Mouse (Mus musculus) G1E (cell line): ENCODE data around the gene Pnpla1. TPM values are rescaled to one million over a fixed set of nuclear protein-coding genes. Genes with fewer than 3 reads are reported as not detected.

Experiments
- ATAC-seq: 2 replicates; pipeline ENCODE4 v1.8.0; 2016; ENCODE audit warnings: mild to moderate bottlenecking; ENCODE audit not compliant: insufficient number of reproducible peaks, poor library complexity, low FRiP score, severe bottlenecking; ENCODE audit errors: extremely low read depth
- DNase-seq: peaks from one replicate; pipeline ENCODE4 v3.0.0; 2012; ENCODE audit warnings: low spot score
- H3K27me3 ChIP-seq: 2 replicates; pipeline ENCODE4 v1.6.1; 2012; ENCODE audit warnings: mild to moderate bottlenecking, low read length, inconsistent platforms; ENCODE audit not compliant: insufficient read depth
- H3K36me3 ChIP-seq: replicated peaks from 2 replicates; pipeline ENCODE3; 2012; ENCODE audit warnings: mild to moderate bottlenecking, inconsistent platforms
- H3K4me1 ChIP-seq: 2 replicates; pipeline ENCODE4 v1.6.1; 2012; ENCODE audit warnings: low read depth, low read length, inconsistent platforms, mixed read lengths; ENCODE audit not compliant: insufficient read depth
- H3K4me3 ChIP-seq: 2 replicates; pipeline ENCODE4 v1.5.1; 2012; ENCODE audit warnings: low read depth, mild to moderate bottlenecking, inconsistent platforms, low read length, moderate library complexity, mixed read lengths
- H3K9me3 ChIP-seq: replicated peaks from 2 replicates; pipeline ENCODE4 v1.6.1; 2012; ENCODE audit warnings: inconsistent platforms
- CTCF ChIP-seq: IDR thresholded peaks from 2 replicates; pipeline ENCODE4 v1.5.1; 2012; ENCODE audit warnings: low read depth, low read length, inconsistent platforms, mixed read lengths
- GATA1 ChIP-seq: IDR thresholded peaks from 2 replicates; pipeline ENCODE4 v1.6.1; 2012; ENCODE audit warnings: borderline replicate concordance, low read length, inconsistent platforms, mixed read lengths
- GATA2 ChIP-seq: IDR thresholded peaks from 2 replicates; pipeline ENCODE4 v1.6.1; 2012; ENCODE audit warnings: low read depth, low read length, inconsistent platforms, borderline replicate concordance
- POLR2AphosphoS5 ChIP-seq: IDR thresholded peaks from 2 replicates; pipeline ENCODE4 v1.6.1; 2012; ENCODE audit warnings: low read depth, low read length, inconsistent platforms; ENCODE audit not compliant: insufficient replicate concordance
- TAL1 ChIP-seq: conservative IDR thresholded peaks from 2 replicates; pipeline ENCODE4 v1.6.1; 2012; ENCODE audit warnings: low read depth, low read length, inconsistent platforms, mixed read lengths
- polyA plus RNA-seq: library from polyadenylated mRNA; stranded (reverse); fragments of >175 nt; gene quantifications from 2 replicates; pipeline ENCODE4 v1.2.3, GENCODE M21; 2012
- total RNA-seq, 2 experiments: library from RNA; stranded (forward) in 1 of 2; stranded (reverse) in 1 of 2; fragments of 200-1000 nt in 1 of 2; fragments of >200 nt in 1 of 2; fragmentation: Nextera tagmentation in 1 of 2; gene quantifications; 2 replicates each; pipeline ENCODE4 v1.2.3; 2014 to 2017

The Pnpla1 gene
- total and polyA plus RNA-seq, 3 experiments: not detected

DNA sequence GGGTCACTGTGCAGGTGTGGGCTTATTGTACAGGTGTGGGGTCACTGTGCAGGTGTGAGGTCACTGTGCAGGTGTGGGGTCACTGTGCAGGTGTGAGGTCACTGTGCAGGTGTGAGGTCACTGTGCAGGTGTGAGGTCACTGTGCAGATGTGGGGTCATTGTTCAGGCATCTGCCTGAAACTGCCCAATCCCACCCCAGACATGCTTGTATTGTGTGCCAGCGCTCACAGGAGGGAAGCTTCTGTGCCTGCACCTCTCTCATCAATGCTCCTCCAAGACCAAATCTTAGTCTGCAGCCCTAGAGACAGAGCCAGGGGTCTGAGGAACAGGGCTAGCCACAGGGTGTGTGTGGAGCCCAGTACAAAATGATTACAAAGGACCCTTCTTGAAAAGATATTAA, 58.3 kb downstream of the Pnpla1 start:
- no peak for TF ChIP-seq CTCF
- no peak for ATAC-seq
- peaks cover 27% of the 10 kb centered on the region for H3K27me3 ChIP-seq

GRCm38 (mm10) chr17:28921086-28921485, 62.9 kb downstream of the Pnpla1 start:
- no peak for ATAC-seq
- TF ChIP-seq GATA1 (no peak), POLR2AphosphoS5 (no peak), GATA2 (no peak), TAL1 (no peak), CTCF (no peak)

More for the DNA sequence above, 58.3 kb downstream of the Pnpla1 start:
- no peaks in the 10 kb centered on the region for H3K36me3 ChIP-seq
- H3K9me3 ChIP-seq: no peaks in the 10 kb centered on the region
- no peak overlapping the region for H3K4me3 ChIP-seq
- DNase-seq: no peak
- no peaks in the 10 kb centered on the region for H3K4me1 ChIP-seq

DNA sequence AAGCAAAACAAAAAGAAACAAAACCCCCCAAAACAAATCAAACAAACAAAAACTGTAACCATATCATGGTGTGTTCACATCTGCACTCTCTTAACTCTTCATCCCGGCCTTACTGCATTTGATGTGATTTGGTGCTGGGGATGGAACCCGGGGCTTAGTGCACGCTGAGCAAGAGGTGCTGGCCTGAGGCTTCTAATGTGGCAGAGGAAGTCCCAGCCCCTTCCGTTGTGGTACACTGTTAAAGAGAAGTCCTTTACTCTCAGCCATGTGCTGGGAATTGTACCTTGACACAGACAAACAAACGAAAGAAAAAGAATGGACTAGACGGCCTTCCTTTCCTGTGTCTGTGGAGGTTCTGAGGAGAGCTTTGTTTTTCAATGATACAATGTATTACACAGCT, 63.9 kb downstream of the Pnpla1 start:
- H3K27me3 ChIP-seq: peaks cover 34% of the 10 kb centered on the region
- H3K36me3 ChIP-seq: no peaks in the 10 kb centered on the region
- ATAC-seq (no peak), DNase-seq (no peak)
- H3K4me3 ChIP-seq: no peak overlapping the region
- peaks cover 10% of the 10 kb centered on the region for H3K4me1 ChIP-seq
- no peaks in the 10 kb centered on the region for H3K9me3 ChIP-seq
- TF ChIP-seq CTCF: no peak
- no peak for TF ChIP-seq GATA2
- no peak for TF ChIP-seq TAL1
- TF ChIP-seq GATA1: no peak
- TF ChIP-seq POLR2AphosphoS5: no peak

More at GRCm38 (mm10) chr17:28921086-28921485, 62.9 kb downstream of the Pnpla1 start:
- peaks cover 2% of the 10 kb centered on the region; the same call in 1 of the 2 replicates for H3K4me1 ChIP-seq
- no peaks in the 10 kb centered on the region for H3K9me3 ChIP-seq
- no peak for DNase-seq
- H3K4me3 ChIP-seq: no peak overlapping the region
- peaks cover 34% of the 10 kb centered on the region for H3K27me3 ChIP-seq
- H3K36me3 ChIP-seq: no peaks in the 10 kb centered on the region

DNA sequence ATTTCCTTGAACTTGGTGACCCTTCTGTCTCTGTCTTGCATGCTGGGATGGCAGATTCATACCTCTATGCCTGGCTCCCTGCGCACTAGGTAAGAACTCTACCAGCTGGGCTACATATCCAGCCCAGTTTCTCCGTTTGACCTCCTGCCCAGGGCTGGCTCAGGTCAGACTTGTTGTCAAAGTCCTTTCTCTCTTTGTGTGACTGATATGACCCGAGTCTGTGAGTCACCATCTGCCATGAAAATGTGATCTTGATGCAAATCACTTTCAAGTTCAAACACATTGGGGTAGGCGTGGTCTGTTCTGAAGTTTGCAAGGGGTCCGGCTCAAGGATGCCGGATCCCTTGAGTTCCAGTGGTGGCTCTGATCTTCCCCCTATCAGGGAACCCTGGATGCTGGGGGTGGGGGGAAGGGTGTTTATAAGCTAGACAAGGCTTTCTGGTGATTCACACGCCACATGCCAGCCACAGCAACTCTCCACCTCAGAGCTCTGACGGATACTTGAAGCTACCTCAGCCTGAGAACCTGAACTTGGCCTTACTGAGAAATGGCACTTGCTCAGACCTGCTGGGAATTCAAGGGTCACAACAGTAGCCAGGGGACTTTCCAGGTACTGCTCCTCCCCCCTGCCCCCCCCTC, 66.9 kb downstream of the Pnpla1 start:
- Histone ChIP-seq H3K4me3 (no peak overlapping the region), H3K4me1 (peaks cover 29% of the 10 kb centered on the region), H3K36me3 (no peaks in the 10 kb centered on the region), H3K27me3 (peaks cover 34% of the 10 kb centered on the region), H3K9me3 (no peaks in the 10 kb centered on the region)
- TF ChIP-seq CTCF: no peak
- no peak for TF ChIP-seq GATA1
- no peak for TF ChIP-seq TAL1
- no peak for TF ChIP-seq POLR2AphosphoS5
- no peak for TF ChIP-seq GATA2
- ATAC-seq (no peak), DNase-seq (no peak)

DNA sequence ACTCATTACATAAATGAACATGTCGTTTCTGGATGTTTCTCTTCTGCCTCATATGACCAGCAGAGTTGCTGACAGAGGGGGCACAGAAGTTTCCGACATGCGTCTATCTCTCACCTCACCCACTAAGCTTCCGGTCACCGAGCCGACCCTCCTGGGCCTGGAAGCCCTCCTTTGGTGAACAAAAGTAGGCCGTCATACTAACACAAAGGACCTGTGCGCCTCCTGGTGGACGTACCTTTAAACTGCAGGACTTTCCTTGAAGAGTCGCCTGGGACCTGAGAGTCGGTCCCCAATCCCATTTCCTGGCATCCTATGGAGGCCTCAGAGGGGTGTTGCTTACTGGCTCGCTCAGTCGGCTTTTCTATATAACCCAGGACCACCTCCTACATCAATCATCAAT, 68.2 kb downstream of the Pnpla1 start:
- Histone ChIP-seq H3K27me3 (peaks cover 34% of the 10 kb centered on the region), H3K4me1 (peaks cover 41% of the 10 kb centered on the region), H3K4me3 (no peak overlapping the region), H3K36me3 (no peaks in the 10 kb centered on the region), H3K9me3 (no peaks in the 10 kb centered on the region)
- ATAC-seq: no peak
- DNase-seq: no peak
- peak; percentile 51 for TF ChIP-seq CTCF
- no peak for TF ChIP-seq GATA1

DNA sequence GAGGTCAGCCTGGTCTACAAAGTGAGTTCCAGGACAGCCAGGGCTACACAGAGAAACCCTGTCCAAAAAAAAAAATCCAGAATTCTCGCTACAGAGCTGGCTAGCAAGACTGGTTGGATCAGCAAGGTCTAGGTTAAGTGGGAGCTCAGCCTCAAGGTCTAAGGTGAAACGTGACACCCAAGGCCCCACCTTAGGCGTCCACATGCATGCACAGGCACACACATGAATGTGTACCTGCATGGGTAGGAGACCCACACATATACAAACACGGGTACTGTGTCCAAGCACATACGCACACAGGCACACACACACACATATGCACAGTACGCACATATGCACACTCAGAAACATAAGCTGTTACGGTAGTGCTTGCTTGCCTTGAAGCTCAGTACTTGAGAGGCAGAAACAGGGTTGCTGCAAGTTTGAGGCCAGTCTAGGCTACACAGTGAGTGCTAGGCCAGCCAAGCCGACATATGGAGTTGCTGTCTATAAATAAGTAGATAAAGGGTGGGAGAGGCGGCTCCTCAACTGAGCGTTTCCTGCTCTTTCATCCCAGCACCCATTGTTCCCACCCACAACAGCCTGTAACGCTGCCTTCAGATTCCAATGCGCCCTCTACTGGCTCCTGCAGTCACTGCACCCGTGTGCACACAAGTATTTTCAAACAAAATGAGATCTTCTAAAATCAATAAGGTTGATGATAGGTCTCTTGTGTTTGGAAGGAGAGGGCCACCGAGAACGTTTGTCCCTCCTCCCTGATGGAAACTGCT, 68.8 kb downstream of the Pnpla1 start:
- Histone ChIP-seq H3K27me3 (peaks cover 30% of the 10 kb centered on the region), H3K9me3 (no peaks in the 10 kb centered on the region), H3K4me3 (no peak overlapping the region), H3K36me3 (no peaks in the 10 kb centered on the region), H3K4me1 (peaks cover 45% of the 10 kb centered on the region)
- peak; percentile 43 for DNase-seq
- ATAC-seq: no peak
- TF ChIP-seq GATA1: no peak
- peak; percentile 80 for TF ChIP-seq CTCF
